Mouse (Mus musculus) embryonic stem cell, embryonic (primary cell): ENCODE measurements at regions not wholly inside any gene's neighbourhood (a gene's known extent, or its start where the extent isn't known, plus 50 kb on each side); places are given as distances from the start of the nearest gene placed in this dataset.

Experiments
- CTCF ChIA-PET, 4 experiments: fragments of 300-600 bp in 2 of 4; fragments of 350-600 bp in 2 of 4; sonication (Branson Sonifier 250); formaldehyde crosslinking; loops; one replicate each; lab custom pipeline; 2022; ENCODE audit warnings: inconsistent platforms in 2 of 4; lab: Charles Lee
- POLR2A ChIA-PET, 4 experiments: fragments of 300-600 bp in 2 of 4; fragments of 350-600 bp in 2 of 4; sonication (Branson Sonifier 250); formaldehyde crosslinking; loops; one replicate each; lab custom pipeline; 2022; ENCODE audit warnings: antibody characterized with exemption in 4 of 4, inconsistent platforms in 1 of 4; lab: Charles Lee

- ChIA-PET POLR2A (no interaction called here), CTCF (no interaction called here)
Measured at GRCm38 (mm10) chr14:98441954-98442353, 272.4 kb upstream of the Dach1 start.

DNA sequence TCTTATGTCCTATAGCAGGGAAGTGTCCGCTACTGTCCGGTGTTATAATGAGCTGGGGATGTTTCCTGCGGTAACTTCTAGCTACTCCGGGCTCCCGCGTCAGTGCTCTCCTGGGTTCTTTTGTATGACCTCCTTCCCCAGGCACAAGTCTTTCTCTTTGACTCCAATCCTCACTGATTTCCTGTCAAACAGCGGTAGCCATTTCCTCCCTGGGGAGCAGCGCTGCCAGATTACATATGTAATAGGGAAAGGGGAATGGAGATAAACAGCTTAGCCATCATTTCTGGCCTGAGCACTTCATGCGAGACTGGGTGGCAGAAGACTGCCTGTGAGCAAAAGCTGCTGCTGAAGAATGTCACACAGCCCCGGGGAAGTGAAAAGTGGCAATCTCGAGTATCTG lies 262.4 kb upstream of the Dach1 start:
- CTCF ChIA-PET = no interaction called here
- POLR2A ChIA-PET = interaction anchor here in 1 of 4 experiments (0.7 kb wide), 1 partner anchor 515 kb away, joined by 3 read pairs; no protein-coding TSS in a partner anchor

DNA sequence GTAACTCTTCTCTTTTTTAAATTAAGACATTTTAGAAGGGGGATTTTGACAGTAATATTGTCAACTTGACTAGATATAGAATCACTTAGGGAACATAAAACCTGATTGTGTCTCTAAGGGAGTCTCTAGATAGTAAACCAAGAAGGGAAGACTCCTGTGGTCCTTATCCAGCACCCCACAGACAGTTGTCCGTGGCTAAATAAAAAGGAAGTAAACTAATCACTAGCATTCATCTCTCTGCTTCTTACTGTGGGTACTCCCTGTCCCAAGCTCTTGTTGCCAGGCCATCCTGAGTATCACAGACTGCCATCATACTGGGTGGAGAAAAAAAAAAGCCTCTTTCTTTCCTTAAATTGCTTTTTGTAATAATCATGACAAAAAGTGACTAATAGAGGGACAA lies 248.2 kb upstream of the Dach1 start:
- ChIA-PET POLR2A (no interaction called here), CTCF (no interaction called here)

DNA sequence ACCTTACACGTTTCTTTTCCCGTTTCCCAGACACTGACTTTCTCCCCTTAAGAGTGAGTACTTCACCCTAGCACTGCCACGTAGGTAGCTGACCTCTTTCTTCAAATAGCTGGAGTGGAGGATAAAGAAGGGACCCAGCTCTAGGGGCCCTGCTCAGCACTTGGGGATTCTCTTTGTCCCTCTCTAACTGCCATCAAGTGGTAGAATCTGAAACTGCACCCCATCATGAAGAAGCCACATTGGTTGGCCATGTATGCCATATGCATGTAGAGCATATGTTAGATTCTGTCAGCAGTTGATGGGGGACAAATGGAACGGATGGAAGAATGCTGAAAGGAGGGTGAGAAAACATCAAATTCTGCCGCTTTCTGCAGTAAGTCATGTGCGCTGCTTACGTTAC lies 244.6 kb upstream of the Dach1 start:
- POLR2A ChIA-PET = no interaction called here
- CTCF ChIA-PET = interaction anchor here in 3 of 4 experiments (0.6 kb wide), 3 partner anchors 88 to 1008 kb away, joined by 3 to 5 read pairs (median 4); no protein-coding TSS in a partner anchor

- CTCF ChIA-PET = no interaction called here
- POLR2A ChIA-PET = no interaction called here
Measured at GRCm38 (mm10) chr14:98405936-98406635, 236.5 kb upstream of the Dach1 start.

DNA sequence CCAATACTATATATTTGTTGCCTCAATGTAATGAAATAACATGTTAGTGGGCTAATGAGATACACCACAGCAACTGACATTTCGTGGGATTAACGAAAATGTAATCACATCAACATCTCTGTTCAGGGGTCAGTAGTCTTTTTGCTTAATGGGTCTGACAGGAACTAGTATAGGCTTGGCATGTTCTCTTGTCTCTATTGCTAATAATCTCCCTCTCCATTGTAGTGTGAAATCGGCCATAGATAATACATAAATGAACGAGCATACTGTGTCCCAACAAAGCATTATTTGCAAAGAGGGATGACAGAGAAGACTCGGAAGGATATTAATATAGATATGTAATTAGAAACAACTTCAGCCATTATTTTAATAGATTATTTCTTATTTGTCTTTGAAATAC lies 234.5 kb upstream of the Dach1 start:
- POLR2A ChIA-PET = no interaction called here
- CTCF ChIA-PET = no interaction called here

GRCm38 (mm10) chr14:98387871-98388270 lies 218.3 kb upstream of the Dach1 start:
- ChIA-PET POLR2A (no interaction called here), CTCF (no interaction called here)
